Mouse (Mus musculus) stomach, embryonic 15.5 days (tissue): ENCODE results near the gene Kcne1l. TPM values are rescaled to one million over a fixed set of nuclear protein-coding genes. Genes with fewer than 3 reads are reported as not detected.
A peak's percentile ranks its signal among the peaks of the same experiment; 100 is the strongest.

Source experiments
- ATAC-seq: fragments of 200-750 bp; cut with Nextera tagmentation; 2 replicates; pipeline ENCODE4 v1.8.0; 2017; ENCODE audit warnings: low read depth, moderate number of reproducible peaks, moderate TSS enrichment; ENCODE audit not compliant: insufficient read depth, low FRiP score
- H3K27ac ChIP-seq: fragments of 300-500 bp; sonication (generic); 2 replicates; pipeline ENCODE4 v1.5.1; 2015; ENCODE audit warnings: mild to moderate bottlenecking, inconsistent platforms
- H3K27me3 ChIP-seq: fragments of 300-500 bp; sonication (generic); replicated peaks from 2 replicates; pipeline ENCODE4 v1.6.1; 2015; ENCODE audit warnings: inconsistent platforms
- H3K36me3 ChIP-seq: fragments of 300-500 bp; sonication (generic); 2 replicates; pipeline ENCODE4 v1.6.1; 2015; ENCODE audit warnings: inconsistent platforms
- H3K4me1 ChIP-seq: fragments of 300-500 bp; sonication (generic); 2 replicates; pipeline ENCODE4 v1.6.1; 2015; ENCODE audit warnings: inconsistent platforms
- H3K4me2 ChIP-seq: fragments of 300-500 bp; sonication (generic); 2 replicates; pipeline ENCODE4 v1.6.1; 2015; ENCODE audit warnings: mild to moderate bottlenecking, inconsistent platforms
- H3K4me3 ChIP-seq: fragments of 300-500 bp; sonication (generic); replicated peaks from 2 replicates; pipeline ENCODE4 v1.5.1; 2015; ENCODE audit warnings: inconsistent platforms
- H3K9ac ChIP-seq: fragments of 300-500 bp; sonication (generic); 2 replicates; pipeline ENCODE4 v1.6.1; 2015; ENCODE audit warnings: inconsistent platforms
- H3K9me3 ChIP-seq: fragments of 300-500 bp; sonication (generic); 2 replicates; pipeline ENCODE4 v1.6.1; 2016; ENCODE audit warnings: inconsistent platforms
- WGBS: fragments of 180-500 bp; shearing (Covaris S2); methylation state at CpG from one replicate; pipeline ENCODE4 v1.1.7; 2015; 5-methylcytosine and 5-hydroxymethylcytosine counted together
- polyA plus RNA-seq: library from polyadenylated mRNA; unstranded; fragments of >200 nt; fragmentation: Nextera tagmentation; extraction: Ambion mirVana; gene quantifications from 2 replicates; pipeline ENCODE4 v1.2.1, GENCODE M21; 2015

Gene Kcne1l
- 30.7 and 34.2 TPM in 2 replicates for polyA plus RNA-seq

DNA sequence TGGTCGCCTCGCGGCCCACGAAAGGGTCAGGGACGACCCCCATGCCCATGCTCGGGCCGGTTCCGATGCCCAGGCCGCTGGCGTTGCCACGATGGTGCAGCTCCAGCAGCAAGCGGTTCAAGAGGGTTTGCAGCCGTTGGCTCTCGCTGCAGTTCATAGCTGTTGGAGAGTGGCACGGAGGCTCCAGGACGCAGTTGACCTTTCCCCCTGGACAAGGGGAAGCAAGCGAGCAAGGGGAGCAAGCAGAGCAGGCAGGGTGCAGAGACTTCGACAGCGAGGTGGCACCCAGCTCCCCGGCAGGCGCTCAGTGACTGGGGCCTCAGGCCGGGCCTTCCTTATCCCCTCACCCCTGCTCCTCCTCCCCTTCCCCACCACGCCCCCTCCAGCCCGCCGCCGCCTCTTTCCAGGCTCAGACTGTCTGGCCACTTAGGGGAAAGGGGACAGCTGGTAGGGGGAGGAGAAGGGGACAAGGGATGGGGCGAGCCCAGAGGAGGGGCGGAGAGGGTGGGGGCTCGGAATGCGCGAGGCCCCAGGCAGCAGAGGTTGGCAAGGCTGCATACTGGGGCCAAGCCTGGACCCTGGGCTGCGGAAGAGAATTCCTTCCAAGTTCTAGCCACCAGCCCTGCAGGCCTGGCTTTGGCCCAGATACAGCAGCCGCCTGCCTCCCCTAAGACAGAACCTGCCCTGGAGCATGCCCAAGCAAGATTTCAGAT is at the start of gene Kcne1l:
Gene Kcne1l, minus strand, starts transcription at position 426 of the 713 bp plus-strand sequence.
- H3K9me3 ChIP-seq, result no peaks in the 10 kb centered on the region
- peak; percentile 63; the same call in 1 of the 2 replicates for ATAC-seq
- H3K4me3 ChIP-seq, result peak within 1 kb of the TSS; percentile 29
- 42% methylated on average over 30 of the region's 33 CpGs for WGBS
- peaks cover 3% of the 10 kb centered on the region; the same call in 1 of the 2 replicates for H3K4me1 ChIP-seq
- no peak within 1 kb of the TSS for H3K9ac ChIP-seq
- no peak within 1 kb of the TSS for H3K27ac ChIP-seq
- H3K27me3 ChIP-seq, result peaks cover 6% of the 10 kb centered on the region; the same call in 1 of the 2 replicates
- no peaks in the 10 kb centered on the region for H3K36me3 ChIP-seq
- peak within 1 kb of the TSS; percentile 54 for H3K4me2 ChIP-seq

DNA sequence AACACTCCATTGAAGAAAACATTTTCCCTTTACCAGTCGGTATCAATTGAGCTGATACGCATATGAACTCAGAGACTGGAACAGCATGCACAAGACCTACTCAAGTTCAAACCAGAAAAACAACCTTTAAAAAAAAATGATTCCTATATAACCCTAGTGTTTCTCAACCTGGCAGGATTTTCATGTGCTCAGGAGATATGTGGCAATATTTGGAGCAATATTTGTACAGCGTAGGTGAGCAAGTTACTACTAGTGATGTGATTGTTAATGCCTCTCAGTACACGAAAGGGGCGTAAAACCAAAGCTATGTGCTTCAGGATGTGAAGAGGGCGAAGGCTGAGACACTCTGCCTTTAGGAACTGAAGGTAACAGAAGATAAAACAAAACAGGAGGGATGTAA is 30.1 kb upstream of the Kcne1l start:
- no peaks in the 10 kb centered on the region for H3K27me3 ChIP-seq
- no peak overlapping the region for H3K9ac ChIP-seq
- no peak overlapping the region for H3K4me3 ChIP-seq
- H3K36me3 ChIP-seq, result no peaks in the 10 kb centered on the region
- no peak for ATAC-seq
- WGBS, result 88% methylated on average over 6 of the region's 6 CpGs
- H3K9me3 ChIP-seq, result no peaks in the 10 kb centered on the region
- H3K27ac ChIP-seq, result no peak overlapping the region
- no peak overlapping the region for H3K4me2 ChIP-seq
- H3K4me1 ChIP-seq, result no peaks in the 10 kb centered on the region

DNA sequence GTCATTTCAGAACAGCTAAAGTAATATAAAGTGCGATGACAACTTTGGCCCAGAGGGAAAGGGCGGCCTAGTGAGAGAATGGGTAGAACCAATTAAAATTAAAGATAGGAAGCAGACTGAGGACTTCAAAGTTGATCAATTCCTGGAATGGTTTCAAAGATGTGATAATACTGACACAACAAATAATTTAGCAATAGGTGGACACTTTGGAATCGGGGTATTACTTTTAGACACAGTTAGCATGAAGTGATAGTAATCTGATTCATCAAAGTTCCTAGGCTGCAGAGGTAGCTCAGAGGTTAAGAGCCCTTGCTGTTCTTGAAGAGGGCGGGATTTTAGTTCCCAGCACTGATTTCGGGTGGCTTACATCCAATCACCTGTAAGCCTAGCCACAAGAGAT is 29.4 kb upstream of the Kcne1l start:
- Histone ChIP-seq H3K27ac (no peak overlapping the region), H3K9me3 (no peaks in the 10 kb centered on the region), H3K9ac (no peak overlapping the region), H3K4me2 (no peak overlapping the region), H3K36me3 (no peaks in the 10 kb centered on the region), H3K4me1 (no peaks in the 10 kb centered on the region), H3K4me3 (no peak overlapping the region), H3K27me3 (no peaks in the 10 kb centered on the region)
- 82% methylated on average over 5 of the region's 5 CpGs for WGBS
- ATAC-seq, result no peak

- no peaks in the 10 kb centered on the region for H3K9me3 ChIP-seq
- no peaks in the 10 kb centered on the region for H3K36me3 ChIP-seq
- no peak overlapping the region for H3K4me2 ChIP-seq
- WGBS, result 79% methylated on average over 1 of the region's 2 CpGs
- H3K4me3 ChIP-seq, result no peak overlapping the region
- ATAC-seq, result no peak
- no peaks in the 10 kb centered on the region for H3K4me1 ChIP-seq
- H3K27ac ChIP-seq, result no peak overlapping the region
- no peaks in the 10 kb centered on the region for H3K27me3 ChIP-seq
- H3K9ac ChIP-seq, result no peak overlapping the region
Measured at GRCm38 (mm10) chrX:142325760-142326159, 19.7 kb upstream of the Kcne1l start.

- Histone ChIP-seq H3K36me3 (no peaks in the 10 kb centered on the region), H3K4me1 (no peaks in the 10 kb centered on the region), H3K9ac (no peak overlapping the region), H3K27me3 (no peaks in the 10 kb centered on the region), H3K4me2 (no peak overlapping the region), H3K9me3 (no peaks in the 10 kb centered on the region), H3K27ac (no peak overlapping the region), H3K4me3 (no peak overlapping the region)
- ATAC-seq, result no peak
- WGBS, result 83% methylated on average over 9 of the region's 9 CpGs
Measured at GRCm38 (mm10) chrX:142316106-142316505, 10.0 kb upstream of the Kcne1l start.

DNA sequence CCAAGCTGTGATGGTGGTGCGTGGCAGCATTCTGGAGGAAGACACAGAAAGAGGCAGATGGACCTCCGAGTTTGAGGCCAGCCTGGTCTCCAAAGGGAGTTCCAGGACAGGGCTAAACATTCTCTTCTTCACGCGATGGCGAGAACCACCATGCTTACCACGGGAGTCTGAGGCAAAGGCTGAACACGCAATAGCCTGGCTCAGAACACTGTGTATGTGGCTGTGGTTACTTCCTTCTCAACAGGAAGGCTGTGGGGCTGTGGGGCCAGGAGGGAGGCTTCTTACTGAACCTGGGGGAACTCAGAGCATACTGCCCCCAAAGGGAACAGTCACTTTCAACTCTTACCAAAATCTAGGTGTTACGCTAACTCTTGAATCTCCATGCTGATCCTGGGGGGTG is 9.2 kb upstream of the Kcne1l start:
- 82% methylated on average over 8 of the region's 8 CpGs for WGBS
- Histone ChIP-seq H3K4me3 (no peak overlapping the region), H3K27ac (no peak overlapping the region), H3K9ac (no peak overlapping the region), H3K4me1 (no peaks in the 10 kb centered on the region), H3K4me2 (no peak overlapping the region), H3K9me3 (no peaks in the 10 kb centered on the region), H3K36me3 (no peaks in the 10 kb centered on the region), H3K27me3 (no peaks in the 10 kb centered on the region)
- no peak for ATAC-seq

GRCm38 (mm10) chrX:142314307-142315024 is 8.4 kb upstream of the Kcne1l start:
- no peak overlapping the region for H3K27ac ChIP-seq
- no peak overlapping the region for H3K9ac ChIP-seq
- no peaks in the 10 kb centered on the region for H3K36me3 ChIP-seq
- no peaks in the 10 kb centered on the region for H3K27me3 ChIP-seq
- 48% methylated on average over 11 of the region's 11 CpGs for WGBS
- ATAC-seq, result peak; percentile 10; the same call in 1 of the 2 replicates
- no peak overlapping the region for H3K4me3 ChIP-seq
- H3K4me2 ChIP-seq, result no peak overlapping the region
- H3K9me3 ChIP-seq, result no peaks in the 10 kb centered on the region
- H3K4me1 ChIP-seq, result no peaks in the 10 kb centered on the region

GRCm38 (mm10) chrX:142310431-142310830 is 4.3 kb upstream of the Kcne1l start:
- Histone ChIP-seq H3K27ac (no peak overlapping the region), H3K36me3 (no peaks in the 10 kb centered on the region), H3K4me1 (peaks cover 2% of the 10 kb centered on the region; the same call in 1 of the 2 replicates), H3K4me3 (no peak overlapping the region), H3K4me2 (no peak overlapping the region), H3K9ac (no peak overlapping the region), H3K27me3 (peaks cover 5% of the 10 kb centered on the region; the same call in 1 of the 2 replicates), H3K9me3 (no peaks in the 10 kb centered on the region)
- WGBS, result 47% methylated on average over 5 of the region's 5 CpGs
- ATAC-seq, result no peak

DNA sequence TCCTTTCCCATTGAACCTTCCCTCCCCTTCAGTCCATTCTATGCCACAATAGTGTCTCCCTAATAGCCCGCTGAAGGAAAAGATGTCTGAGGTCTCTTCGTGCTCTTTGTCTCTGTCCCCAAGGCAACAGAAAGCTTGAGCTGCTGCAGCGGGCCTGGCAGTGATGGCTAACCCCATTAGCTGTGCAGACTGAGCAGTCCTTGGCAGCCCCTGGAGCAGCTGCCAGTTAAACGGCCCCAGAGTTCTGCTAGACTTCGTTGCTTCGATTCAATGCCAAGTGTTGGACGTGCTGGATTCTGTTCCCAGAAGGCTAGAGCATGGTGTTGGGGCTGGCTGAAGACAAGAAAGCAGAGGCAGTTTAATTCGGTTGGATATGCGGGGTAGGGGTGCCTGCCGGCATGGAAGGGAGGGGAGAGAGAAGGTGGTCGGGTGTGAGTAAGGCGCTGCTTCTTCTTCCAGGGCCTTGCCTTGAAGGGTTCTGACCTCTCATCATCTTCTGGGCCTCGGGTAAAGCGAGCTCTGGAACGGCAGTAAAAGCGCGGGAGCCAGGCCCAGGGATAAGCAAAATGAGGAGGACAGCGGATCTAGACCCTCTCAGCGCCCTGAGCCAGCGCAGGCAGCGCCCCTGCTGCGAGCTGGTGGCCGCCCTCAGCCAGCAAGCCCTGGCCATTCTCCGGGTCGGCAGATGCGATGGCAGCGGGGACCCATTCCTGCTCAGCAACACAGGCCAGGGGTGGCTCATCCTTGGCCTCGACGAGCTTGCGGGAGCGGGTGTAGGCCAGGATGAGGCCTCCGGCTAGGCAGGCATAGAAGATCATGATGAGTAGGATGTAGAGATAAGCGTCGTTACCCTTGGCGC is 855 bp downstream of the Kcne1l start:
- 33% methylated on average over 35 of the region's 35 CpGs for WGBS
- Histone ChIP-seq H3K4me2 (peak overlapping the region; percentile 54), H3K9ac (no peak overlapping the region), H3K9me3 (no peaks in the 10 kb centered on the region), H3K4me1 (peaks cover 3% of the 10 kb centered on the region; the same call in 1 of the 2 replicates), H3K36me3 (no peaks in the 10 kb centered on the region), H3K4me3 (peak overlapping the region; percentile 29), H3K27ac (no peak overlapping the region), H3K27me3 (peaks cover 6% of the 10 kb centered on the region; the same call in 1 of the 2 replicates)
- no peak for ATAC-seq

GRCm38 (mm10) chrX:142304592-142304991 is 1.5 kb downstream of the Kcne1l start:
- Histone ChIP-seq H3K4me1 (peaks cover 3% of the 10 kb centered on the region; the same call in 1 of the 2 replicates), H3K4me2 (no peak overlapping the region), H3K27ac (no peak overlapping the region), H3K9me3 (no peaks in the 10 kb centered on the region), H3K27me3 (peaks cover 6% of the 10 kb centered on the region; the same call in 1 of the 2 replicates), H3K9ac (no peak overlapping the region), H3K4me3 (no peak overlapping the region), H3K36me3 (no peaks in the 10 kb centered on the region)
- no peak for ATAC-seq

DNA sequence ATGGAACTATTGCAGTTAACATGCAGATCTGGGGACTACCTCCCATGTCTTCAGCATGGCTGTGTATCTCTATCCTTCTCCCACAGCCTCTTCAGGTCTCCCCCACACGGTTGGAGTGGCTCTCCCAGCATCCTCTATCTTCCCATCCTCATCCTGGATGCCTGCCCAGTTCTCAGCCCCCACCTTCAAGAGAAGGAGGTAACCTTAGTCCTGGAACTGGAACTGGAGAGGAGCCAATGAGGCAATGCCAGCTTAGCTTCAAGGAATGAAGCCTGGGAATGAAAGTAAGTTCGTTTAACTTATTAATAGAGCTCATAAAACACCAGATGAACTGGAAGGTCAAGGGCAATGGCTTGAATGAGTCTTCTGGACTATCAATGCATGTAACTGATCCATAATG is 2.6 kb downstream of the Kcne1l start:
- H3K4me3 ChIP-seq, result no peak overlapping the region
- no peak for ATAC-seq
- H3K36me3 ChIP-seq, result no peaks in the 10 kb centered on the region
- WGBS, result 47% methylated on average over 2 of the region's 2 CpGs
- peaks cover 3% of the 10 kb centered on the region; the same call in 1 of the 2 replicates for H3K4me1 ChIP-seq
- no peak overlapping the region for H3K27ac ChIP-seq
- no peak overlapping the region for H3K4me2 ChIP-seq
- no peaks in the 10 kb centered on the region for H3K9me3 ChIP-seq
- H3K9ac ChIP-seq, result no peak overlapping the region
- H3K27me3 ChIP-seq, result peaks cover 6% of the 10 kb centered on the region; the same call in 1 of the 2 replicates
